Mouse (Mus musculus): ENCODE data around the gene Pitx2.

Pitx2 gene

DNA sequence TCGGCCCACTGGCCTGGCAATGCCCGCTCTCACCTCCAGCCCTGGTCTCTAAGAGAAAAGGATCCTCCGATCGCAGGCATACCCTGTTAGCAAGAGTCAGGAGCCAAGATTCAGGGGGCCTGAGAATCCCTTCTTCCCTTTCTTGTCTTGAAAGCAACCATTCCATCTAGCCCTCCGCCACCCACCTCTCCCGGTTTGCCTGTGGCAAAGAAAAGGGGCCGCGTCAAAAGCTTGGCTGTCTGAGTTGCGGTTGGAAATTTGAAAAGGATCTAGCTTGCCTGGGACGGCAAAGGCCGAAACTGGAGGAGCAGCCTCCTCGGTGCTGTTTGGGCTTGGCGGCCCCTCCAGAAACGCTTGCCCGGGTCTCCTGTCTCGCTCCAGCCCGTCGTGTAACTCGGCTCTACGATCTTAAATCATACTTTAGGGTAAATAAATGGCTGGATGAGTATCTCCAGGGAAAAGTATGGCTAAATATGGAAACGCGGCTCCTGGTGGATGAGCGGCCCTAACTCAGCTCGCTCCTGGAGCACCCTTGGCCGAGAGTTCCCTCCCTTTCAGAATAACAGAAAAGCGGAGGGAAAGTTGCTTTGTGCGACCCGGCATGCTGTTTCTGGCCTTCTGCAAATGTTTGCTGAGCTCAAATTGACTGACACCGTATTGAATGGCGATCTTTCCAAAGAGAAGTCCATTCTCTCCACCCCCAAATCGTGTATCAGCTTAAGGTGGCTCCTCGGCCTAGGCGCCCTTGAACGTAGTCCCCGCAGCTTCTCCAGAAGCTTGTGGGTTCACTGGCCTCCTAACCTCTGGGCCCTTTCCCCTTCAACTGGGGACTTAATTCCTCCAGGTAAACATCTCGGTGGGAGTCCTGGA, 3.4 kb downstream of the Pitx2 start:
- no peak for DNase-seq (ENCODE audit: low spot score in 2 of 2)

DNA sequence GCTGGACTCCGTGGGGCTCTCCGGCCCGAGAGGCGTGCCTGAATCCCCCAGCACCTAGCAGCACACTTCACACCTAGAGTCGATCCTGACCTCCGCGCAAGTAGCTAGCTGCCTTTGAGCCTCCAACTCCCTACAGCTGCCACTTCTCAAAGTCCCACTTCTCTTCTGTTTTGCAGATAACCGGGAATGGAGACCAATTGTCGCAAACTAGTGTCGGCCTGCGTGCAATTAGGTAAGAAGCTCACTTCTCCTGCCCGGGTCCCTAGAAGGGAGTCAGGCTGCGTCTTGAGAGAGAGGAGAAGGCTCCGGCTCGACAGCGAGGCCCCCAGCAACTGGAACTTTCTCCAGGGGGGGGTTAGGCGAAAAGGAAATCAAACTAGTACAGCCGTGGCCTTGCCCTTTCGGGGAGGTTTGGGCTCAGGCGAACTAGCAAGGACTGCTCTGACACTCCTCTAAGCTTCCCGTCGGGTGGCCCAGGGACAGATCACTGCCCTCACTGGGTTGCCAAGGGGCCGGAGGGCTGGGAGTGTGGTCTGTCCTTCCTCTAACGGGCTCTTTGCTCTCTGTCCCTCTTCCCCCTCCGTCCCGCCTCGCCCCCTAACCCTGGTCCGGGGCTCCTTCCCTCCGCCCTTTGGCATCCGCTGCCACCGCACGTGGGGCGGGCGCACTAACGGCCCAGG, 4.2 kb downstream of the Pitx2 start:
- no peak for DNase-seq (ENCODE audit: low spot score in 2 of 2)

DNA sequence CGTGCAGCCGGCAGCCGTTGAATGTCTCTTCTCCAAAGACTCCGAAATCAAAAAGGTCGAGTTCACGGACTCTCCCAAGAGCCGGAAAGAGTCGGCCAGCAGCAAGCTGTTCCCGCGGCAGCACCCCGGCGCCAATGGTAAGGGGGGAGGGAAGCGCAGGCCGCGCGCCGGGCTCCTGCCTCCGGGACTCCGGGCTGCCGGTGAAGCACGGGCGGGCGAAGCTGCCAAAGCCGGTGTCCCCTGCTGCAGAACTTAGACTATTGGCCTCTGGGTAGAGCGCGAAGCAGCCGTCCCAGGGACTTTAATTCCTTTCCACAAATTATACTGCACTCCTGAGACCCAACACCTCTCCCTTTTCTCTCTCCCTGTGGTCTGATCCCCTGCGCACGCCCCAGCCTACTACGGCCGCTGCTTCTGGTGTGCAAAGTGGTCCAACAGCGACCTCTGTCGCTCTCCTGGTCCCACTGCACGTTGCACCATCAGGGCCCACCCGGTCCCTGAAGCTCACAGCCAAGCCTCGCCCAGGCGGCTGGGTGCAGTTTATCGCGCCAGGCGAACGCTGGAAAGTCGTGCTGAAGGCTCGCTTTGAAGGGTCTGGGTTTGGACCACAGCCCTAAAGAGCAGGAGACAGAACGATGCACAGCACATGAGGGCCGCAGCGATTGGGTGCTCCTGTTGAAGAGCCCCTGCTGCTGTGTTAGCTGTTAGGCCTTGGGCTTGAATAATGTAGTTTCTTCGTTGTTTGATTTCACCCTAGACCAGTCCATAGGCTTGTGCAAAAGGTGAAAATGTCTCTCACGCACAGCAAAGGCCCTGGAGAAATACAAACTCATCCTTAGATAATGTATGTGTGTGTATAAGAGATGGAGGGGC, 5.0 kb downstream of the Pitx2 start:
- DNase-seq (ENCODE audit: low spot score in 2 of 2) = no peak

DNA sequence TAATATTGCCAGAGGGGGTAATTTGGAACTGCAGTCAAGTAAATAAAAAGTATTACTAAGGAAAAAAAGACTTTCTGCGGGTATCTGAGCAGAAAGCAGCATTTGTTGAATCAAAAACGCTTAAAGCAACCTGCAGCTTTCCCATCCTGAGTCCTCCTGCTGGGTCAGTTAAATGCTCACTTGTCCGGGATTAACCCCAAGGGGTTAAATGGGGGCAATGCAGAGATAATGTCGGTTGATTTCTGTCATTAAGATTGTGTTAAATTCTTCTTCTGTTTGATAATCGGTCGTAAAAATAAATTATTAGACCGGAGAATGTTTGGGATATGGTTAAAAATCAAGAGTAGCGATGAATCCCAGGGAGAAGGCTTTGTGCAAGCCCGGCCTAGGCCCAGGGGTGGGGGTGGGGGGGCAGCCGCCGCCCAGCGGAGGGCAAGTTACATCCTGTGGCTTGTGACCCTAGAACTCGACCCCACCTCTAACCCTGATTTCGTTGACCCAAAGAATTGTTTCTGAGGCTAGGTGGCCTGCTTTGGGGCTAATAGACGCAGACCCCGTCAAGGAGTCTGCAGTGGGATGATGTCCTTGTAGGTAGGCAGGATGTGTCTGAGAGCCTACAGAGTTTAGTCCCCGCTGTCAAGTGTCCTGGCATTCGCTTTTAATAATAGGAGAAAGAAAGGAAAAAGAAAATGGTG, 6.0 kb downstream of the Pitx2 start:
- DNase-seq (ENCODE audit: low spot score in 2 of 2) = no peak

DNA sequence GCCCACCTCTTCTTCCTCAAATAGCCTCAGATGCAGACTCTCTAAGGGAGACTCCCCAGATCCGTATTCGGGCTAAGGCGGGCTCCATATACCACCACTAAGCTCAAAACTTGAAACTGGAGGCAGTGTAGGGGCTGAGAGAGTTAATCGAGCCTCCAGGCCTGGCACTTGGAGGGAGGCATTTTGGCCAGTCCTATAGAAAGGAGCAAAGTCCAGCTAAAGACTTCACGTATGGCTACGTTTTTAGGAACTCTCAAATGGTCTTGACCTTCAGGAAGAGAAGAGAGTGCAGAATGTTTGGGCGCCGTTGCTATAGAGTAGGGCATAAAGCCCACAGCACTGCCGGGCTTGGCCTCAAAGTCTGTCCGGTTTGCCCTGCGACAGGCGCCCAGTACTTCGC, 7.1 kb downstream of the Pitx2 start:
- no peak for DNase-seq (ENCODE audit: low spot score in 2 of 2)

DNA sequence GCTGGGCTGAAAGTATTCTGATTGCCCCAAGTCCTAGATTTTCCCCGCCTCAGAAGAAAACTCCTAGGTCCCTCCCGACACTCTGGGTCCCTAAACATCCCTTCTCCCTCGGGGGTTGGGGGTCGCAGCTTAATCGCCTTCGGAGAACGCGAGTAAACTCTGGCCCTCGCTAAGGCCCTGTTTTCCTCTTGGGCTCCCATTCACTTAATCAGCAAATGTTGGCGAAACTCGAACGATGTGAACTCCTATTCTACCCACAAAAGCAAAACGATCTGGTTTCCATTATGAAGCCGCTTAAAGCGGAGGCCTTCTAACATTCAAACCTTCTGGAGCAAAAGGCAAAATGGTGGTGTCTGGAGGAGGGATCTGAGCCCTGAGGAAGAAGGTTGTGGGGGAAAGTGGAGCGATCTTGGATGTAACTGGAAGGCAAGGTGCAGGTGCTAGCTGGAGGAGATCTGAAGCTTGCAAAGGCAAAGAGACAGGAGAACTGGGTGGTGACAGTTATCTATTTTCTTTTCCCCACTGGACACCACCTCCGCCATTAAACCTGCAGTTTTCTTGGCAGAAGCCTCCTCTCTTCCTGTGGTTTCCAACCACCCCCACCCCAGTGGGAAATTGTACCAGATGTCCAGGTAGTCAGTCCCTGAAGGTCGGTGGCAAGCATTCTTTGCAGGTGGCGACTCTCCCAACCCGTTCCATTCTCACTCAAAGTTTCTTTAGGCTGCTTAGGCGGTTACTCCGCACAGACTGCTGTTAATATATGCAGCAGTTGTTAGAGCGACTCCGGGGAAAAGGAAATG, 7.8 kb downstream of the Pitx2 start:
- no peak for DNase-seq (ENCODE audit: low spot score in 2 of 2)

DNA sequence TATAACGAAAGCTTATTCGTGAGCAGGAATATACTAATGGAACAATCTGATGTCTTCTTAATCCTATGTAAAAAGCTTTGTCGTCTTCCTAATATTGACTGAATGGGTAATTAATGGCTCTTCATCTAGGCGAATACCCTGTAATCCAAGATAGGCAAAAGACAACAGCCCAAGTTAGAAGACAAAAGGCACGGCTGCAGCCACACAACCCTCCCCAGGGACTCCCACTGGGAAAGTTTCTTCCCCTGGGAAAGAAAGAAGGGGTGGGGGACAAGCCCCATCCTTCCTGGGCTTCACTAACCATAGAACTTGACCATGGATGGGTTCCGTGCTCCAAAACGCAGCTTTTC, 8.3 kb downstream of the Pitx2 start:
- no peak for DNase-seq (ENCODE audit: low spot score in 2 of 2)

DNA sequence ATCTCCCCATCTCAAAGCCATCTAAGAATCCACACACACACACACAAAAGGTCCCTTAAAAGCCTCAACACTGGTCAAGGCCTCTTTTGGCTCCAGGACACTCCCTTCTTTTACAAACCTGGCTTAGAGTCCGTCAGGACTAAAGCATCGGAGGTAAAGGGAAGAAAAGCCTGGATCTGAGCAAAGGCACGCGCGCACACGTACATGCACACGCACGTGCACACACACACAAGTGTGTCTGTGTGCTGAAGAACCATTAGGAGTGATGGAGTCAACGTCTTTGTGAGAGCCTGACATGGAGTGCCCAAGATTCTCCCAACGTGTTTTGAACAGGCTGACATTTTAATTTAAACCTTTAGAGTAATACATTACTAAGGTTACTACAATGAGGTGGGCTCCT, 8.7 kb downstream of the Pitx2 start:
- DNase-seq (ENCODE audit: low spot score in 2 of 2) = no peak

DNA sequence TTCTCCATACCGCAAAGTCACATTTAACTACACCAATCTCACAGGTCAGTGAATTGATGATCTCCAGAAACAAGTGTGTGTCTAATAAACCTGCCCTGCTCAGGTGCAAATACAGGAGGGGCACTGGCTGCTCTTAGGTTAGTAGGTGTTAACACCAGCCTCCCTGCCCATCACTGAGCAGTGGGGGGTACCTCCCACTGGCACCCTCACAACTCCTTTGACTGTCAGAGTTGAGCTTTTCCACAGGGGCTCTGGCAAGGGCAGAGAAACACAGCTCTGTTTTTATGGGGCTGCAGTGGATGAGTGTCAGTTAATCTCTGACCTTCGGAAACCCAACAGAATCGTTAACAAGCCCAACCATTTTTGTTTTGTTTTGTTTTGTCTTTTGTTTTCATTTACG, 9.6 kb downstream of the Pitx2 start:
- no peak for DNase-seq (ENCODE audit: low spot score in 2 of 2)

DNA sequence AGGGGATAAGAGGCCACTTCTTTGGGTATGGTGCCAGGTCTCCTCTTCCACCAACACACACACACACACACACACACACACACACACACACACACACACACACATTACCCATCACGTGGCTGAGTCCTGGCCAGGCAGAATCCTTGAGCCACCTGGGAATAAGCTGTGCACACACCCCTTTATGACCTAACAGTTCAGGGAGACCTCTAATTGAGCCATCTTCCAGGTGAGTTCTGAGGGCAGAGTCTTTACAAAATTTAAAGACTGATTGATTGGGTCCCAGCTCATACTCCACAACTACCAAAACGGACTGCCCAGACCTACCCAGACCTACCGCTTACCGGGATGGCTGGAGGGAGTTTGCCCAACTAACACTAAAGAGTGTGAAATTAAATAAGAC, 10.1 kb downstream of the Pitx2 start:
- DNase-seq (ENCODE audit: low spot score in 2 of 2) = no peak

DNA sequence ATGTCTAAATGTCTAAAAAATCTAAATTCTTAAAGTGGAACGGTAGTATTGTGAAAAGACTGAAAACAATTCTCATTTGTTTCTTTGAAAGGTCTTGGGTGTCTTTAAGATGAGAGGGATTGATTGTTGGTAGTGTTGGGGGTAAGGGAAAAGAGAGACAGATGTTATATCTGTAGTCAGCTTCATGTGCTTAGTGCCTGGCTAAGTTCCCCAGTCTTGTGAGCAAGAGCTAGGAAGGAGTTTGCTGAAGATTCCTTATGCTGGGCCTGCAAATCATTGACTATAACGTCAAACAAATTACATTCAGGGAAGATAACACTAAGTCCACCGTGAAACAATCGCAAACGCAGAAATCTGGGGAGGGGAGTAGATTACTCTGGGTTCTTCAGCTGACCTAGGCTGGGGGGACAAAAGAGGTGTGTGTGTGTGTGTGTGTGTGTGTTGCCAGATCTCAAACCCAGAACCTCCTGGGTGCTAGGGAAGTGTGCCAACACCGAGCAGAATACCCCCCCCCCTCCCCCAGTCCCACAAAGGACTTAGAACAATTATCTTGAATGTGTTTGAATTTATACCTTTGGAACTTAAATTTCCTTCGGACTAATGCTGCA, 12.5 kb downstream of the Pitx2 start:
- no peak for DNase-seq (ENCODE audit: low spot score in 2 of 2)

DNA sequence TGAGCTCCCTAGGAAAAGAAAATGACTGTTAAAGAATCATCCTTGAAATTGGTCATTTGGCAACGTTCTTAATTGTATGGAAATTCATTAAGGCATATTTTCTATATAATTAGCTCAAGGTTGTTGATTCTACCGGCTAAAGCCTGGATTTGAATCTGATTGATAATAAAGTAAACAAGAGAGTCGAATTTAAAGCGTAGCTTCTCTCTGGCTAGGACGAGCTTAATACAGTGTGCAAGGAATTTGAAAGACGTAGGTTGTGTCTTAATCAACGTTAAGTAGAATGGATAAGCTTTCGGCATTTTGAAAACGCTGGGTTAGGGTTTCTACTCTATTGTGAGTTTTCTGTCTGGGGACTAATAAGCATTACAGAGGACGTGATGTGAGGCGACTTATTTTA, 13.1 kb downstream of the Pitx2 start:
- no peak for DNase-seq (ENCODE audit: low spot score in 2 of 2)

DNA sequence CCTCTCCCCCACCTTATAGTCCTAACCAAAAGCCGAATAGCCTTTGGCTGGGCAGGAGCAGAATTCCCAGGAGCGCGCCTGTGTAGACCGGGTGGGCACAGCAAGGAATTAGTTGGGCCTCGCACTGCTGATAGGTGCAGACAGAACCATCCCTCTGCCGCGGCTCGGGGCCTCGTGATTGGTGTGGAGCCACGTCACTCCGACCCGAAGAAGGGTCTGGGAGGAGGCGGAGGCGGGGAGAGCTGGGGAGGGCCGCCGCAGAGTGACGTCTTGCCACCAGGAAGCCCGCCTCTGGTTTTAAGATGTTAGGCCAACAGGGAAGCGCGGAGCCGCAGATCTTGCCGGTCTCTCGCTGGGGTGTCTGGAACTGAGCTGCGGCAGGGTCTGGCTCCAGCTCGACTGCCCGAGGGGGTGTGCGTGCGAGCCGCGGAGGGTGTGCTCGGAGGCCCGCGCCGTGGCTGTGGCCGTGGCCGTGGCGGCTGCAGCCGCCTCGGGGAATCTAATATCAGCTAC, 14.0 kb downstream of the Pitx2 start:
- peak in 1 of 2 experiments; percentile 58 for DNase-seq (ENCODE audit: low spot score in 2 of 2)

DNA sequence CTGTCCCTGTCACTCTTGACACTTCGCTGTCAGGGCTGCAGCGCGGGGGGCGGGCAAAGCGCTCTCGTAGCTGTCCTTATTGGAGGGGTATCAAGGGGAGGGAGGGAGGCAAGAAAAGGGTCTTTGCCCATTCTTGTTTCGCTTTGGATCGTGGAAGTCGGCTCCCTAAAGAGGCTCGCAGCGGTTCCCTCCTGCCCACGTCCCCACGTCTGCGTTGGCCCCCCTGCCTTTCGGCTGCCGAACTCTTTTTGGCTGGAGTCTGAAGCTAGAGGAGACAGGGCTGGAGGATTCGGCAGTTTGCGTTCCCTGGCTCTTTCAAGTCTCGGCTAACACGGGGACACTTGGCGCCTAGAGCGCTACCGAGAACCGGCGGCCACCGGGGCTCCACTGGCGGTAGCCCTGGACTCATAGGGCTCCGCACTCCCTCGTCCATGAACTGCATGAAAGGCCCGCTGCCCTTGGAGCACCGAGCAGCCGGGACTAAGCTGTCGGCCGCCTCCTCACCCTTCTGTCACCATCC, 14.5 kb downstream of the Pitx2 start:
- DNase-seq (ENCODE audit: low spot score in 2 of 2) = no peak

DNA sequence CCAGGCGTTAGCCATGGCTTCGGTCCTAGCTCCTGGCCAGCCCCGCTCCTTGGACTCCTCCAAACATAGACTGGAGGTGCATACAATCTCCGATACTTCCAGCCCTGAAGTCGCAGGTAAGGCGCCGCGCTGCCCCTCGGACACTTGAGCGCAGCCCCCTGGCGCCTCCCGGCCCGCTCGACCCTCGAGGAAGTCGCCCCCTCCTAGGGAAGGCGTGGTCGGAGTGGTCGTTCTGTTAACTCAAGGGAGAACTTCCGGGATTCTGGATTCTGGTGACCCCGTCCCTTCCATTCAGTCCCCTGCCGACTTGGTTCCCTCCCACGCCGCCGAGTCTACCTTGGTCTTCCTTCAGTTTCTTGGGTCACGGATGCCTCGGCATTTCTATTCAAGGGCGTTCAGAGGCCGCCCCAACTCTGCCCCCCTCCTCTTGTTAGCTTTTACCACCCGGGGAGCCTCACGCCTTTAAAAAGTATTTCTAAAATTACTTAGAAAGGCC, 15.0 kb downstream of the Pitx2 start:
- no peak for DNase-seq (ENCODE audit: low spot score in 2 of 2)

DNA sequence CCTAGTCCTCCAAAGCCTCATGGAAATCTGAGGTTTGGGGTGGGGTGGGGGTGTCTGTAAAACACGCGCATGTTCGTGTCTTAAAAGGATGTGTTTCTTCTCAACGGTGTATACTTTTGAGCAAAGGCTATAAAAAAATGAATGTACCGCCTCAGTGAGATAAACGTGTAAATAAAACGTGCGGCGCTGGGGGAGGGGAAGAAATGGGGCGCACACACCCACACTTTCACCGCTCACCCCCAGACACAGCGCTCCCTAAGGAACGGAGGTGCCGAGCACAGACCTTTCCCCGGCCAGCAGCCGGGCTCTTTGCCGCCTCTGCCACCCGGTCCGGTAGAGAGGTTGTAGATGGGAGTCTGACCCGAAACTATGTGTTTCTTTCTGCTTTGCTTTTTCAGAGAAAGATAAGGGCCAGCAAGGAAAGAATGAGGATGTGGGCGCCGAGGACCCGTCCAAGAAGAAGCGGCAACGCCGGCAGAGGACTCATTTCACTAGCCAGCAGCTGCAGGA, 15.6 kb downstream of the Pitx2 start:
- DNase-seq (ENCODE audit: low spot score in 2 of 2) = no peak

DNA sequence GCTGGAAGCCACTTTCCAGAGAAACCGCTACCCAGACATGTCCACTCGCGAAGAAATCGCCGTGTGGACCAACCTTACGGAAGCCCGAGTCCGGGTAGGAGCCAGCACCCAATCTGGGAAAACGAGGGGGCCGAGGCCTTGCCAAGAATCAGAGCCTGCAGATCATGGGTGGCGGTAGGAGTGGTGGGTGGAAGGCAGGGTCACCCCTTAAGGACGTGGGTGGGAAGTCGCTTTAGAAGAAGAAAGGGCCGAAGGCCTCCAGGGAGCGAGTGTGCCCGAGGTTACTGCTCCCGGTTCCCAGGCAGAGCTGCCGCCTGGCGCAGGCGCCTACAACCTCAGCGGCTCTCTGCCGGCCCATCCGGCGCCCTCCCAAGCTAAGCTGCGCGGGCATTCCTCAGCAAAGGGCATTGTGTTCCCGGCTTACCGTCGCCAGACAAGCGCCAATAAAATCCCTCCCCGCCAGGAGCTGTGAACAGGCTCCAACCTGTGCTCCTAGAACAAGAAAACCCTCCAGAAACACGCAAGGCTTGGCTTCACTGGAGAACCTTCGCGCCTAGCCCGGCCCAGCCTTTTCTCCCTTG, 16.2 kb downstream of the Pitx2 start:
- no peak for DNase-seq (ENCODE audit: low spot score in 2 of 2)

DNA sequence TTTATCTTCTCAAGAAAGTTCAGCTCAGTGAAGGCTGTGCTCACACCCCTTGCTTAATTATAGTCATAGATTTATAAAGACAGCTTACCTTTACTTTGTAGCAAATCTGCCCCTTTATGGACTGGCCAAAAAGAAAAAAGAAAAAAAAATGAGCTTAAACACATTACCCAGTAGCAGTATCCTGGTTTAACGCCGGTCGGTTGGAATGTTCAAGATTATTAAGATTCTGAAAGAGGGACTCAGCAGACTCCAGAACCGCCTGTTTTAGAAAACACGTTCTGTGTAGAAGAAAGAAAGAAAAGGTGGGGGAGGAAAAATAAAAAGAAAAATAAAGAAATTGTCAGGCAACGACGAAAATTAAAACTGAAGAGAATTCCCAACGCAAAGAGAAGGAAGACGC, 16.8 kb downstream of the Pitx2 start:
- DNase-seq (ENCODE audit: low spot score in 2 of 2) = no peak

DNA sequence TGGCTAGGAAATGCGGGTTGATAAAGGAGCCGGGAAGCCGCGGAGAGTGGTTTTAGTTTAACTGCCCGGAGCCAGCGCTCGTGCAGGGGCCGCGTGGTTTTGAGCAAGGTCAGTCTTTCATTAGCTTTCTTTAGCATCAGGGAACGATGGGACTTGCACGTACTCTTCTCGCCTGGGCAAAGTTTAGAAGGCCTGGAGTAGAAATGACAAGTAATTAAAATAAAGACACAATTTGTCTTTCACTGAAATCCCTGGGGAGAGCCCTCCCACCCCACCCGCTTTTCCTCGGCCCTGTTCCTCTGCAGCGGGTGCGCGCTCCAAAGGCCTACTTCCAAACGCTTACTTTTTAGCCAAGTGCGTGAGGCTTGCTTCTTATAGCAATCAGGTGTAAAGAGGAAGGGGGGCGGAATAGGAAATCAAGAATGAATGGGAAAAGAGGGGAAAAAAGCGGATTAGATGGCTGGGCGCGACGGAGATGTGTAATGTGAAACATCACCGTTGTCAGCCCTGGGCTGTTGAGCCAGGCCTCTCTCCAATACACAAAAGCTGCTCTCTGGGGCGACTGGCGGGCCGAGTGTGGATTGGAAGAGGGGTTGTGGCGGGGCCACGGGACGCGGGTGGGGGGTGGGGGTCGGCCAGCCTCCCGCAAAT, 17.4 kb downstream of the Pitx2 start:
- no peak for DNase-seq (ENCODE audit: low spot score in 2 of 2)
